Mouse (Mus musculus) lung, embryonic 15.5 days (tissue): ENCODE measurements around the gene Tmprss4. TPM values are rescaled to one million over a fixed set of nuclear protein-coding genes. Genes with fewer than 3 reads are reported as not detected.

Experiments used
- ATAC-seq: fragments of 200-750 bp; cut with Nextera tagmentation; 2 replicates; pipeline ENCODE4 v1.8.0; 2017; ENCODE audit warnings: moderate number of reproducible peaks, borderline replicate concordance; ENCODE audit not compliant: low FRiP score, low TSS enrichment; ENCODE audit errors: extremely low read depth
- H3K27ac ChIP-seq: fragments of 300-500 bp; sonication (generic); 2 replicates; pipeline ENCODE4 v1.5.1; 2015; ENCODE audit warnings: moderate library complexity, mild to moderate bottlenecking, inconsistent platforms
- H3K27me3 ChIP-seq: fragments of 300-500 bp; sonication (generic); 2 replicates; pipeline ENCODE4 v1.6.1; 2015; ENCODE audit warnings: inconsistent platforms
- H3K36me3 ChIP-seq: fragments of 300-500 bp; sonication (generic); 2 replicates; pipeline ENCODE4 v1.6.1; 2015; ENCODE audit warnings: inconsistent platforms
- H3K4me1 ChIP-seq: fragments of 300-500 bp; sonication (generic); 2 replicates; pipeline ENCODE4 v1.6.1; 2015; ENCODE audit warnings: inconsistent platforms
- H3K4me2 ChIP-seq: fragments of 300-500 bp; sonication (generic); 2 replicates; pipeline ENCODE4 v1.6.1; 2015; ENCODE audit warnings: inconsistent platforms, mild to moderate bottlenecking, moderate library complexity
- H3K4me3 ChIP-seq: fragments of 300-500 bp; sonication (generic); 2 replicates; pipeline ENCODE4 v1.5.1; 2015; ENCODE audit warnings: mild to moderate bottlenecking, inconsistent platforms
- H3K9ac ChIP-seq: fragments of 300-500 bp; sonication (generic); 2 replicates; pipeline ENCODE4 v1.6.1; 2015; ENCODE audit warnings: inconsistent platforms
- H3K9me3 ChIP-seq: fragments of 300-500 bp; sonication (generic); 2 replicates; pipeline ENCODE4 v1.6.1; 2016; ENCODE audit warnings: inconsistent platforms
- WGBS: fragments of 180-500 bp; shearing (Covaris S2); methylation state at CpG from one replicate; pipeline ENCODE4 v1.1.7; 2015; 5-methylcytosine and 5-hydroxymethylcytosine counted together
- polyA plus RNA-seq: library from polyadenylated mRNA; unstranded; fragments of >200 nt; fragmentation: Nextera tagmentation; extraction: Ambion mirVana; gene quantifications from 2 replicates; pipeline ENCODE4 v1.2.1, GENCODE M21; 2015

Tmprss4 gene
- polyA plus RNA-seq, 1 experiment from 2014 or later = 2.6 TPM

DNA sequence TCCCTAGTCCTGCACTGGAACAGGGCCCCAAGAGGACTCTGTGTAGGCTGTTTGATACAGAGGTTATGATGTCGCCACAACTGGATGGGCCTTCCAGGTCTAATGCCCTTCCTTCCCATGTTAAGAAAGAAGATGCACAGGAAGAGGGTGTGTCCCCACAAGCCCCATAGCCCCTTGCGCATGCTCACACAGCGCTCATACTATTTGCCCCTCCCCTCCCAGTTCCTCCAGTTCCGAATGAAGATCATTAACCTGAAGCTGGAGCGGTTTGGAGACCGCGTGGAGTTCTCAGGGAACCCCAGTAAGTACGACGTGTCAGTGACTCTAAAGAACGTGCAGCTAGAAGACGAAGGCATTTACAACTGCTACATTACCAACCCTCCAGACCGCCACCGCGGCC lies 78.7 kb downstream of the Tmprss4 start:
- Histone ChIP-seq H3K27ac (no peak overlapping the region), H3K9ac (no peak overlapping the region), H3K4me2 (no peak overlapping the region), H3K9me3 (no peaks in the 10 kb centered on the region), H3K27me3 (no peaks in the 10 kb centered on the region), H3K4me1 (peaks cover 4% of the 10 kb centered on the region), H3K4me3 (no peak overlapping the region), H3K36me3 (no peaks in the 10 kb centered on the region)
- no peak for ATAC-seq
- 88% methylated on average over 14 of the region's 14 CpGs for WGBS

Other genes starting within 250 kb of the Tmprss4 start
- 21.7 and 25.7 TPM in 2 replicates for gene Ube4a, start 238.5 kb downstream of the Tmprss4 start, polyA plus RNA-seq
- gene Cd3g, start 223.7 kb downstream of the Tmprss4 start, polyA plus RNA-seq = 4.3 and 20.4 TPM in 2 replicates
- gene Cd3d, start 222.3 kb downstream of the Tmprss4 start, polyA plus RNA-seq = 1.1 and 6.2 TPM in 2 replicates
- gene Cd3e, start 194.5 kb downstream of the Tmprss4 start, polyA plus RNA-seq = 1.9 and 12.6 TPM in 2 replicates
- 15.8 and 16.3 TPM in 2 replicates for gene Mpzl2, start 164.3 kb downstream of the Tmprss4 start, polyA plus RNA-seq
- 2.7 TPM in 2 replicates for gene Mpzl3, start 148.9 kb downstream of the Tmprss4 start, polyA plus RNA-seq
- 0.35 and 0.76 TPM in 2 replicates for gene Jaml, start 124.9 kb downstream of the Tmprss4 start, polyA plus RNA-seq
- gene Scn2b, start 86.3 kb downstream of the Tmprss4 start, polyA plus RNA-seq = 4.0 and 4.2 TPM in 2 replicates
- 0.48 and 0.65 TPM in 2 replicates for gene Scn4b, start 65.7 kb downstream of the Tmprss4 start, polyA plus RNA-seq
- 0.18 TPM in 1 of 2 replicates, not detected in the other for gene BC049352, start 22.1 kb downstream of the Tmprss4 start, polyA plus RNA-seq
- 1.2 and 1.4 TPM in 2 replicates for gene Il10ra, start 65.1 kb upstream of the Tmprss4 start, polyA plus RNA-seq
- gene Tmprss13, start 115.0 kb upstream of the Tmprss4 start, polyA plus RNA-seq = 0.28 and 0.37 TPM in 2 replicates
- 45.4 and 50.4 TPM in 2 replicates for gene Fxyd6, start 166.1 kb upstream of the Tmprss4 start, polyA plus RNA-seq
- gene Fxyd2, start 195.6 kb upstream of the Tmprss4 start, polyA plus RNA-seq = 1.7 and 3.3 TPM in 2 replicates
- gene Dscaml1, start 222.5 kb upstream of the Tmprss4 start, polyA plus RNA-seq = 0.10 and 0.27 TPM in 2 replicates